Mouse (Mus musculus) limb, embryonic 15.5 days (tissue): ENCODE data around the gene Fibcd1. TPM values are rescaled to one million over a fixed set of nuclear protein-coding genes. Genes with fewer than 3 reads are reported as not detected.

Experiments
- ATAC-seq: fragments of 200-750 bp; cut with Nextera tagmentation; 2 replicates; pipeline ENCODE4 v1.8.0; 2017; ENCODE audit warnings: low read depth, moderate TSS enrichment; ENCODE audit not compliant: insufficient number of reproducible peaks, low FRiP score, low TSS enrichment
- H3K27ac ChIP-seq: fragments of 300-500 bp; sonication (generic); 2 replicates; pipeline ENCODE4 v1.5.1; 2015; ENCODE audit warnings: moderate library complexity, mild to moderate bottlenecking, inconsistent platforms
- H3K27me3 ChIP-seq: fragments of 300-500 bp; sonication (generic); 2 replicates; pipeline ENCODE4 v1.6.1; 2015; ENCODE audit warnings: inconsistent platforms
- H3K36me3 ChIP-seq: fragments of 300-500 bp; sonication (generic); 2 replicates; pipeline ENCODE4 v1.6.1; 2015; ENCODE audit warnings: inconsistent platforms
- H3K4me1 ChIP-seq: fragments of 300-500 bp; sonication (generic); 2 replicates; pipeline ENCODE4 v1.6.1; 2015; ENCODE audit warnings: inconsistent platforms
- H3K4me2 ChIP-seq: fragments of 300-500 bp; sonication (generic); 2 replicates; pipeline ENCODE4 v1.6.1; 2015; ENCODE audit warnings: mild to moderate bottlenecking, inconsistent platforms
- H3K4me3 ChIP-seq: fragments of 300-500 bp; sonication (generic); 2 replicates; pipeline ENCODE4 v1.5.1; 2015; ENCODE audit warnings: mild to moderate bottlenecking, inconsistent platforms
- H3K9ac ChIP-seq: fragments of 300-500 bp; sonication (generic); 2 replicates; pipeline ENCODE4 v1.6.1; 2015; ENCODE audit warnings: inconsistent platforms
- H3K9me3 ChIP-seq: fragments of 300-500 bp; sonication (generic); 2 replicates; pipeline ENCODE4 v1.6.1; 2016; ENCODE audit warnings: inconsistent platforms
- WGBS: fragments of 180-500 bp; shearing (Covaris S2); methylation state at CpG from one replicate; pipeline ENCODE4 v1.1.7; 2015; 5-methylcytosine and 5-hydroxymethylcytosine counted together
- polyA plus RNA-seq: library from polyadenylated mRNA; unstranded; fragments of >200 nt; fragmentation: Nextera tagmentation; extraction: Ambion mirVana; gene quantifications from 2 replicates; pipeline ENCODE4 v1.2.1, GENCODE M21; 2015

The Fibcd1 gene
- polyA plus RNA-seq, 1 experiment from 2014 or later = 0.14 TPM

DNA sequence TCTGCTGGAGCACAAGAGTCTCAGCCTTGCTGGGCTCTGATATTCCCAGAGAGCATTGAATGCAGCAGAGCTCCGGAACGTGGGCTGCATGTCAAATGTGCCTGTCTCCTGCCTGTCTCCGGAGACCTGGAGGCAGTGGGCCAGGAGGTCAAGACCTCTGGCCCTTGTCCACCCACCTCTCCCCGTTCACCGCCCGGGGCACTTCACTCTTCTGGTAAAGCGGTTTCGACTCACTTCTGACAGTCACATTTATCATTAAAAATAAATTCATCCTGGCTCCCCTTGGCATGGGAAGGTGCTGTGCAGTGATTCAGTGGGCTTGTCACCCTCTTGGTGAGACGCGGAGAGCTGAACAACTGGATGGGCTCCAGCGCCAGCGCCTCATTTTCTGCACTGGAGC is 4.3 kb upstream of the Fibcd1 start:
- Histone ChIP-seq H3K36me3 (no peaks in the 10 kb centered on the region), H3K9ac (no peak overlapping the region), H3K9me3 (no peaks in the 10 kb centered on the region), H3K4me2 (no peak overlapping the region), H3K27ac (no peak overlapping the region), H3K27me3 (peaks cover 31% of the 10 kb centered on the region), H3K4me1 (peaks cover 20% of the 10 kb centered on the region), H3K4me3 (no peak overlapping the region)
- no peak for ATAC-seq
- 32% methylated on average over 12 of the region's 12 CpGs for WGBS

DNA sequence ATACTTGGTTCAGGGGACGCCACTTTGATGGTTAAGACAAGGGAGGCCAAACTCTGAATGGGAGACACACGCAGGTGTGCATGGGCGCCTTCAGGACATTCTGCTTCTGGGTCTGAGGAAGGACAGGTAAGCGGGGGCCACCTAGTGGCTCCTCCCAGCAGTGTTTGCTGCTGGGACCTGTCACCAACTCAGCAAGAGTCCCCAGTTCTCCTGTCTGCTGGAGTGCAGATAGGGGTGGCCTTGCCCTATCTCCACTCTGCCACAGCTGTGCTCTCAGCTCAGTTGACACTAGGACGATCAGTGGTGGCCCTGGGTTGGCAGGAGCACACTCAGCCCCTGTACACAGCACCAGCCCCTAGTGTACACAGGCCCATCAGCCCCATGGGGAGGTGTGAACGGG is 2.1 kb upstream of the Fibcd1 start:
- Histone ChIP-seq H3K4me3 (no peak overlapping the region), H3K27me3 (peaks cover 53% of the 10 kb centered on the region)
- ATAC-seq = no peak

DNA sequence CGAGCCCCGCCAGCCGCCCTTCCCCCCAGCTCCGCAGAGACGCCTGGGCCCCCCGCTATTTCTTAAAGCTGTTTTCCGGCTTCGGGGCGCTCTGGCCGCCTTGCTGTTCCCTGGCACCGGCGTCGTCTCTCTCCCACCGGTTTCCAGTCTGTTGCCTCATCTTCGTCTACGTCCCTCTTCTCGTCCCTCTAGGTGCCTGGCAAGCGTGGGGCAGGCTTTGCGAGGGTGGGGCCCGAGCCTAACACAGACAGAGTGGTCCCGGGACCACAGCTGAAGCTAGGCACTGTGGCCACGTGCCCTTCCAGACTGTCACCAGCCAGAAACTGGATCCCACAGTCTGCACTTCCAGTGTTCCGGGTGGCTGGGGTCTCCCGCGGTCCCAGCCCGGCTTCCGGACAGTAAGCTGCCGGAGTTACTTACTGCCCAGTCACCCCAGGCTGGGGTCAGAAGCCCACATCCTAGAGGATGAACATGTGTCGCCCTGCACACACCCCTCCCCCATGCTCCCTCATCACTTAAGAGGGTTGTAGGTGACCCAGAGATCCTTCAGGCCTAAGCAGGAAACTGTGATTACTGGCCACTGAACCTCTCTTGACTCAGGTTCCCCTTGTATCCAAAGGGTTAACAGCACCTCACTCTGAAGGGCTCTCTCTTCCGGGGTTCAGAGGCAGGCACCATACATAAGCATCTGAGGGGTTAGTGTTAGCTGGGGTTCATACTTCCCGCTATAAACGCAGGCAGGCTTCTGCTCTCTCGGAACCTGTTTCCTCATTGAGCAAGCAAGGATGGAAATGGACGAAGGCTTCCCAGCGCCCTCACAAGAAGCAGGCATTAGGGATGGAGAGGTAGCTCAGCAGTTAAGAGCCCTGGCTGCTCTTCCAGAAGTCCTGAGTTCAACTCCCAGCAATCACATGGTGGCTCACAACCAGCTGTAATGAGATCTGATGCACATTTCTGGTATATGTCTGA is 1.2 kb upstream of the Fibcd1 start:
- peak overlapping the region; percentile 55 for H3K4me3 ChIP-seq
- H3K9ac ChIP-seq = no peak overlapping the region
- H3K27ac ChIP-seq = no peak overlapping the region
- WGBS = 5% methylated on average over 35 of the region's 35 CpGs
- peaks cover 58% of the 10 kb centered on the region for H3K27me3 ChIP-seq
- H3K4me1 ChIP-seq = peaks cover 25% of the 10 kb centered on the region
- no peaks in the 10 kb centered on the region for H3K9me3 ChIP-seq
- H3K4me2 ChIP-seq = peak overlapping the region; percentile 98
- ATAC-seq = no peak
- H3K36me3 ChIP-seq = no peaks in the 10 kb centered on the region

More for the DNA sequence above, 2.1 kb upstream of the Fibcd1 start:
- Histone ChIP-seq H3K4me2 (no peak overlapping the region), H3K9me3 (no peaks in the 10 kb centered on the region), H3K27ac (no peak overlapping the region), H3K9ac (no peak overlapping the region), H3K36me3 (no peaks in the 10 kb centered on the region), H3K4me1 (peaks cover 25% of the 10 kb centered on the region)
- 11% methylated on average over 6 of the region's 6 CpGs for WGBS

DNA sequence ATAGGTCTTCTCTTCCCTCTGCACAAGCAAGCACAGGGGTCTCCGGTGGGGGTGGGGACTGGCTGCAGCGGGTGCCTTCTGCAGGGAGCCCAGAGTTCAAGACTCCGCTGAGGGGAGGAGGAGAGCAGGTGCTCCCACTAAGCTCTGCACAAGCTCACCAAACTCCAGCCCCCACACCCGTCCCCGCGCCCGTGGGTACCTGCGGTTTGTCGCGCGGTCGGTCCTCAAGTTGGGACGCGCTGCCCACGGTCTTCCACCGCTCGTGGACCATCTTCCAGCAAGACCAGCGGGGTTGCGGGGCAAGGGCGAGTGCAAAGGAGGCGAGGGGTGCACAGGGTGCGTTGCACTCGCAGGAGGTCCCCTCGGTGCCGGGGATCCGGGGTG is 301 bp downstream of the Fibcd1 start:
- H3K27ac ChIP-seq = no peak overlapping the region
- peak overlapping the region; percentile 55 for H3K4me3 ChIP-seq
- no peak overlapping the region for H3K9ac ChIP-seq
- H3K36me3 ChIP-seq = no peaks in the 10 kb centered on the region
- H3K4me2 ChIP-seq = peak overlapping the region; percentile 98
- H3K4me1 ChIP-seq = peaks cover 25% of the 10 kb centered on the region
- no peaks in the 10 kb centered on the region for H3K9me3 ChIP-seq
- 1% methylated on average over 26 of the region's 26 CpGs for WGBS
- ATAC-seq = no peak
- H3K27me3 ChIP-seq = peaks cover 58% of the 10 kb centered on the region

DNA sequence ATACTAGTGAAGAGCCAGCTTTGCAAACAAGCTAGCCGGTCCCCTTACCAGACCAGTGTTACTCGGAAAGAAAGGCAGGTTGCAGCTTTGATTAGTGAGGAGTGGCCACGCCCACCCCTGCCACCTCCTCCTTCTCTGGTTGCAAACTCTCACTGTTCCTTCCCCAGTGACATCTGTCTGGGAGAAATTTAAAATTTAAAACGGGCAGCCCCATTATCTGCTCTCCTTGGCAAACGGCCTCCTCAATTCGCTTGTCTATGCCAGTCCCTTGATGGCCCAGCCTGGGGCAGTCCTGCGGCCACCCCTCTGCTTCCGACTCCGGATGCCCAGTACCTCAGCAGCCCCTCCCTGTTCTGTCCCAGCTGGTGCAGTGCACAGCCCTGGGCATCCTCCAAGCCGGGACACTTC is 1.1 kb downstream of the Fibcd1 start:
- 6% methylated on average over 10 of the region's 10 CpGs for WGBS
- H3K9me3 ChIP-seq = no peaks in the 10 kb centered on the region
- no peak overlapping the region for H3K27ac ChIP-seq
- H3K36me3 ChIP-seq = no peaks in the 10 kb centered on the region
- H3K4me3 ChIP-seq = peak overlapping the region; percentile 55; the same call in 1 of the 2 replicates
- ATAC-seq = no peak
- 0 out of 2 replicates have a peak overlapping the region, but pooled peaks have one; percentile 98 for H3K4me2 ChIP-seq
- no peak overlapping the region for H3K9ac ChIP-seq
- peaks cover 25% of the 10 kb centered on the region for H3K4me1 ChIP-seq
- H3K27me3 ChIP-seq = peaks cover 63% of the 10 kb centered on the region

DNA sequence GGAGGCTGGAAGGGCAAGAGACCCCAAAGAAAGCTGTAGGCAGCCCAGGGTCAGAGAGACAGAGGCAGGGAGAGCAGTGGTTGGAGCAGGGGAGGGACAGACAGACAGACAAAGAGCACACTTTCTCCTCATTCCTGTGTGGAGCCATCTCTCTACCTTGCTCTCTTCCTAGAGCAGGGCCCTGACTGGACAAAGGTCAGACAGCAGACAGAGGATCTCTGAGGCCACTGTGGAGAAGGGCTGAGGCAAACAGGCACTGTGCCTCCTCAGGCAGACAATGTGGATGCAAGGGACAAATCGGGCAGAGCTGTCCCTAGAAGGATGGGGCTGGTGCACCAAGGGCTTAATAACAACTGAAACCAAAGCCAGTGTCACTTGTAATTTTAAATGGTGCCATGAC is 6.9 kb downstream of the Fibcd1 start:
- H3K4me3 ChIP-seq = no peak overlapping the region
- H3K4me2 ChIP-seq = no peak overlapping the region
- ATAC-seq = no peak
- WGBS = 78% methylated on average over 1 of the region's 1 CpGs
- H3K27me3 ChIP-seq = peaks cover 35% of the 10 kb centered on the region
- H3K9me3 ChIP-seq = no peaks in the 10 kb centered on the region
- H3K9ac ChIP-seq = no peak overlapping the region
- no peak overlapping the region for H3K27ac ChIP-seq
- no peaks in the 10 kb centered on the region for H3K36me3 ChIP-seq
- H3K4me1 ChIP-seq = no peaks in the 10 kb centered on the region

DNA sequence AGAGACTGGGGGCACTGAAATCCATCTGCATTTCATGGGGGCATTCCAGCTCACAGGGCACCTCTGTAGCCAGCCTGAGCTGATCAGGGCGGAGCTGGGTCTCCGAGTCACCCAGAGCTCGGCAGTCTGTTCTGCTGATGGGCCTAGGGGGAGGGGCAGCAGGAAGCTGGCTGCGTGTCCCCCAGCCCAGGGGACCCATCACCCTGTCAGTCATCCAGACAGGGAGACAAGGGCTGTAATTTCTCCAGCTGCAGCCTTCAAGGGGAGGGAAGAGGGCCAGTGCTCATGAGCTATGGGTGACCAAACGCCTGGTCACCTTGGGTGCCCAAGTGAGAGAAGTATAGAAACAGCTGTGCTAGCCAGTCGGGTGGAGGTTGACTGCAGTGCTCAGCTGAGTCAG is 8.8 kb downstream of the Fibcd1 start:
- H3K27ac ChIP-seq = no peak overlapping the region
- no peak for ATAC-seq
- no peaks in the 10 kb centered on the region for H3K36me3 ChIP-seq
- H3K27me3 ChIP-seq = peaks cover 21% of the 10 kb centered on the region
- WGBS = 29% methylated on average over 6 of the region's 6 CpGs
- no peaks in the 10 kb centered on the region for H3K4me1 ChIP-seq
- H3K4me2 ChIP-seq = no peak overlapping the region
- no peak overlapping the region for H3K4me3 ChIP-seq
- H3K9me3 ChIP-seq = no peaks in the 10 kb centered on the region
- H3K9ac ChIP-seq = no peak overlapping the region

DNA sequence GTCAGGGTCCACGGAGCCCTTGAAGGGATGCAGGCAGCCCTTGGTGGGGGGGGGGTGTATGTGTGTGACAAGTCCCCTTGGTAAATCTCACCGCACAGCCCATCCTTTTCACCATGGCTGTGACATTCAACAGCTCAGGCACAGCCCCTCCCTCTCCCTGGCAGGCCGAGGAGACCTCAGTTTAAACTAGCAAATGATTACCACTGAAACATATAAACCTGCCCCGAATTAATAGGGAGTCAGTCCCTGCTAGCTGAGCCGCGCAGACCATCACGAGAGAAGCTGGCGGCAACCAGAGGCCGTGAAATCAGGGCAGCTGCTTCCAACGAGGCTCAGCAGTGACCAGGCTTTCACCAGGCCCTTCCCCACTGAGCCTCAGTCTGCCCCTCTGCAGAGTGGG is 9.7 kb downstream of the Fibcd1 start:
- ATAC-seq = no peak
- Histone ChIP-seq H3K27ac (no peak overlapping the region), H3K36me3 (no peaks in the 10 kb centered on the region), H3K9ac (no peak overlapping the region), H3K27me3 (peaks cover 21% of the 10 kb centered on the region), H3K4me2 (no peak overlapping the region), H3K4me3 (no peak overlapping the region), H3K4me1 (no peaks in the 10 kb centered on the region), H3K9me3 (no peaks in the 10 kb centered on the region)
- WGBS = 44% methylated on average over 10 of the region's 10 CpGs

DNA sequence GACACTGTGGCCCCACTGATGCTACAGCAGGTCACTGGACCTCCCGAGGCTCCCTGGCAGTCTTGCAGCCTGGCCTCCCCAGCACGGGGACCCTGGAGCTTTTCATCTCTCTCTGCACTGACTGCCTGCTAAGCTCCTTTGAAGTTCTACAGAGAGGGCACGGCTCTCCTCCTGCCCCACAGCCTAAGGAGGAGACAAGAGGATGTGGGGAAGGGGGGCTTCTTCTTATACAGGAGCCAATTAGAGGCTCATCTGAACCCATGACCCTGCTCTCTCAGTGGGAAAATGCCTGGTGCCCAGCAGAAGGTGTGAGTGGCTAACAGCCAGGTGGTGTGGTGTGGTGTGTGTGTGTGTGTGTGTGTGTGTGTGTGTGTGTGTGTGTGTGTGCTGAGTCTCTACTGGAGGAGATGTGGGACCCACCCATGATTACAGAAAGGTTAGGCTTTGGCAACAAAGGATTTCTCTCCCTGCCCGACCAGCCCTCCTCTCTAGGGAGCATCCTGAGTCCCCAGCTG is 17.4 kb downstream of the Fibcd1 start:
- Histone ChIP-seq H3K4me3 (no peak overlapping the region), H3K36me3 (no peaks in the 10 kb centered on the region), H3K27me3 (peaks cover 5% of the 10 kb centered on the region), H3K9me3 (no peaks in the 10 kb centered on the region), H3K9ac (no peak overlapping the region), H3K4me1 (peaks cover 21% of the 10 kb centered on the region), H3K4me2 (0 out of 2 replicates have a peak overlapping the region, but pooled peaks have one; percentile 20), H3K27ac (no peak overlapping the region)
- 20% methylated on average over 4 of the region's 4 CpGs for WGBS
- ATAC-seq = no peak

DNA sequence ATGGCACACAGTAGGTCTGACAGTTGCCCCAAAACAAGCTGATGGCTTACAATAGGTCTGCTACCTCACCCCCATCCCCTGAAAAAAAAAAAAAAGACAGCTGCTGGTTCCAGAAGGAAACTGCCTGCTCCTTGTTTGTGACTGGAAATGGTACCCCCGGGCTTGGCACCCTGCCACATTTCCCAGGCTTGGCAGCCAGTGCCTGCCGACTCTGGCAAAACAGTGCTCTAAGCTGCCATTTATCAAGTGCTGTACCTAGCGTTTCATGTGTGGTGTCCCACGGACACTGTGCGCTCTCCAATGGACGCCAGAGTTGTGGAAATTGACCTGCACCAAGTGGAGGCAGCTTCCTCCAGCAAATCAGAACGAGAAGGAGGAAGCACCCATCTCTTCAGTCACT is 17.9 kb downstream of the Fibcd1 start:
- H3K27me3 ChIP-seq = peaks cover 10% of the 10 kb centered on the region
- no peak for ATAC-seq
- no peak overlapping the region for H3K9ac ChIP-seq
- peaks cover 26% of the 10 kb centered on the region for H3K4me1 ChIP-seq
- no peaks in the 10 kb centered on the region for H3K36me3 ChIP-seq
- 0 out of 2 replicates have a peak overlapping the region, but pooled peaks have one; percentile 20 for H3K4me2 ChIP-seq
- H3K27ac ChIP-seq = no peak overlapping the region
- no peaks in the 10 kb centered on the region for H3K9me3 ChIP-seq
- H3K4me3 ChIP-seq = no peak overlapping the region
- 28% methylated on average over 7 of the region's 7 CpGs for WGBS

DNA sequence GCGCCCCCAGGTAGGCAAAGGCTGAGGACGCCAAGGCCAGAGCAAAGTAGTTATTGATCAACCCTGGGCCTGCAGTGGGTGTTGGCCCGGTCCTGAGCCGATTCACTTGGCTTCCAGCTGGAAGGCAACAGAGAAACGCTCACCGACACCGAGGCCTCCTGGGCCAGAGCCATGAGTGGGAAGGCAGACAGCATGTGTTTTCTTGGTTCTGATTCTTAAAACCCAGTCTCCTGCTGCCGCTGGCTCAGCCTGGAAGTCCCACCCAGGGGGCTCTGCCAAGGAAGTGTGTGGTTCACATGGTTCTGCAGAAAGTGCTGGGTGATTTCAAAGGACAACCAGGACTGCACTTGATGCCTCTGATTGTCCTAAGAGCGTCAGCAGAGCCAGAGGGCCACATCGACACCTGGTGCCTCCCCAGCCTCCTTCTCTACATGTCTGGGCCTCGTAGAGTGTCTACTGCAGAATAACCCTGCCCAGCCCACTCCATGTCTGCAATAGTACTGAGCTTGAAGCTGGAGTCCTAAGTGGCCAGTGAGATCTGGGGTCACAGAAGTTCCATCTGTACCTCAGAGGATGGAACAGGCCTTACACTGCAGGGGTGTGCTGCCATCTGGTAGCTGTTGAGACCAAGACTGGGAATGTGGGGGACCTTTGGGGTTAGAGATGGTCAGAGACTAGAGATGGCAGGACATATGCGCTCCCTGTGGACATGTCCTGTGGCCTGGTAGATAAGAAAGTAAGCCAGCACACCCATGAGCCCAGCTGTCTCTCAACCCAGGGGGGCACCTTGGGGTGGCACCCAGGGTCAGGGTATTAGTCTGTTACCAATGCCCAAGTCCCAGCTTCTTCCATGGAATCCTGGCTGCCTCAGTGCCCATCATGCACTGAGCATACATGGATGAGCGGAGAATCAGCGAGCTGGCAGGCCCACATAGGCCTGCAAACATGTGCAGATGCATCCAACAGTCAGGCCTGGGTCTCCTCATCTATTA is 19.4 kb downstream of the Fibcd1 start:
- Histone ChIP-seq H3K27me3 (peaks cover 19% of the 10 kb centered on the region), H3K9ac (no peak overlapping the region), H3K27ac (no peak overlapping the region), H3K36me3 (no peaks in the 10 kb centered on the region), H3K4me2 (no peak overlapping the region), H3K9me3 (no peaks in the 10 kb centered on the region), H3K4me1 (peaks cover 33% of the 10 kb centered on the region), H3K4me3 (no peak overlapping the region)
- ATAC-seq = no peak
- 76% methylated on average over 14 of the region's 14 CpGs for WGBS
